Mouse (Mus musculus) ovary, adult 18-20 months (tissue): ENCODE data around the gene Akap6.

Experiments
- DNase-seq: peaks from one replicate; pipeline ENCODE4 v3.0.0; 2022; ENCODE audit warnings: low spot score, mixed read lengths

Akap6 gene

DNA sequence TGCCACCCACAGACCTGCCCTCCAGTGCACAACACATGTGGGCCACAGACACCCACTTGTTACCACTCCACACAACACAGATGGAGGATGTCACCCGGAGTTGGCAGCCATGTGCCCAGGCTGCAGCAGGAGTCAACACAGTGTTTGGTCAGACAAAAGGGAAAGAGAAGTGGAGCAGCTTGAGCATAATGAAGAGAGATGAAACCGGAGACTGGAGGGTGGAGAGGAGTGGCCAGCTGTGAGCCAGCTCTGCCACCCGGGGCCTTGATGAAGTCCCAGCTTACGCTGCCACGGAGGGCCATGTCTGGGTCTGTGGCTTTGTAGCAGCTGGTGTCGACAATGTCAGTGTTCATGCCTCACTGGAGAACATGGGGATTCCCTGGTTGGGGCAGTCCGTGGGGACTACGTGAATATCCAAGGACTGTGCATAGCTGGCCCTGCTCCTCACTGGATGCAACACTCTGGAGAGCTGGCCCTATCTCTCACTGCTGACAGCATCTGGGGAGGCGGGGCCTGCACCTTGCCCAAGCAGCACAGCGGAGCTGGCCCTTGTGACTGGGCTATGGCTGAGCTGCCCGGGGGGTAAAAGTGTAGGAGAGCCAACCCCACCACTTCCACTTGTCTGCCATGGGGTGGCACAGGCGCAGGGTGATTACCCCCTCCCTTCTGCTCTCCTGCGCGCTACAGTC lies 148.8 kb downstream of the Akap6 start:
- no peak for DNase-seq

- DNase-seq = no peak
Observed at GRCm38 (mm10) chr12:52848519-52848855, 149.3 kb downstream of the Akap6 start.

GRCm38 (mm10) chr12:52849297-52849696 lies 150.1 kb downstream of the Akap6 start:
- no peak for DNase-seq

DNA sequence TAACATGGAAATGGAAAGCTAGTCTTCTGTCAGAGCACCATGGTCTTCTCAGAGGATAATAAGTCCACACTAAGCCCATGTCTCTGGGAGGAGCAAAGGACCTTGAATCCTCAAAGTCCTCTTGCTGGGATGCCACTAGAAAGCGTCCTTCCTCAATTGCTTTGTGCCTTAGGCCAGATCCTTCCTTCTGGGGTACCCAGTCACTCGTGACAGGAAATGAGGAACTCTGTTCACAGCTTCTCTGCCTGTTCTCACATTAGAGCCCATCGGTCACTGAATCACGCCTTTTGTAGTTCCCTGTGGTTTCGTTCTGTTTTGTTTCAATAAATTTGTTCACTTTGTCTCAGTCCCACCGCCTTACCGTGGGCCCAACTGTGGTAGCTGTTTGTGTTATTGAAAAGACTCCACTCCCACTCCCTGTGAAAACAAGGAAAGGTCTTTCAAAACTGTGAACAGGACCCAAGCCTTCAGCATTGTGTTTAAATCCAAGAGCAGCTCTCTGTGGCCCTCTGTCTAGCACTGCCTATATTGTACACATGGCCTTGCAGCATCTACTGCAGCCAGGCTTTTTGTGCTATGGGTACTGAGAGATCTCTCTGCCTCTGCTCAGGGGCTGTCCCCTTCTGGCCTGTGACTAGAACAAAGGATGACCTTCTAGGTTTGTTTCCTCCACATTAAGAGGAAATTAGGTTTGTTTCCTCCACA lies 151.3 kb downstream of the Akap6 start:
- no peak for DNase-seq

- DNase-seq = no peak
Observed at GRCm38 (mm10) chr12:52851221-52851620, 152.0 kb downstream of the Akap6 start.

DNA sequence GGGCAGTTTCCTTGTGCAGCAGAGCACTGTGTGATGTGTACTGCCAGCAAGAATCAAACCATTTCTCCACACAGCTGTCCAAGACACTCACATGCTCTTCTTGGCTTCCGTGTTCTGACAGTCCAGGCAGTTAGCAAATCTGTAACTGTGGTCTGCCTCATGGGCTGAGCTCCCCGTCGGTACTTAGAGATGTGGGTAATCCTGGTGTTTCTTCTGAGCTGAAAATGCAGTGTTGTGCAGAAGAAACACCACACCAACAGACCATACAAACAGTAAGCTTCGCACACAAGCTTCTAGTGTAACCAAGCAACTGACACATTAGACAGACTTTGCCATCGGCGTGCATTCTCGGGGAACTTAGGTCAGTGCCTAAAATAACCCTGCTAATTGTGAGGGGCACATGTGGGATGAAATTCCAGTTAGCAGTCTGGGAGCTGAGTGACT lies 155.1 kb downstream of the Akap6 start:
- no peak for DNase-seq

DNA sequence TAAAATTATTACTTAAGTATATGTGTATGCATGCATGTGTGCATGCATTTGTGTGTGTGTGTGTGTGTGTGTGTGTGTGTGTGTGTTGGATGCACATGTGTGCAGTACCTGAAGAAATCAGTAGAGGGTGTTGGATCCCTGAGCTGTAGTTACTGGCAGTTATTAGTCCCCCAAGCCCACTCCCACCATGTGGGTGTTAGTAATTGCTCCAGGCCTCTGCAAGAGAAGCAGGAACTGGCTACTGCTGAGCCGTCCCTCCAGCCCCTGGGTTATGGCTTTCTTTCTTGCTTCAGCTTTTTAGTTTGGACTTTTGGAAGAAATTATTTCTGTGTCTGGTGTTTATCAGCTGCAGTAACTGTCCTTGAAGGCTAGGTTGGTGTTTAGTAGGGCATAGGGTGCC lies 156.9 kb downstream of the Akap6 start:
- no peak for DNase-seq

DNA sequence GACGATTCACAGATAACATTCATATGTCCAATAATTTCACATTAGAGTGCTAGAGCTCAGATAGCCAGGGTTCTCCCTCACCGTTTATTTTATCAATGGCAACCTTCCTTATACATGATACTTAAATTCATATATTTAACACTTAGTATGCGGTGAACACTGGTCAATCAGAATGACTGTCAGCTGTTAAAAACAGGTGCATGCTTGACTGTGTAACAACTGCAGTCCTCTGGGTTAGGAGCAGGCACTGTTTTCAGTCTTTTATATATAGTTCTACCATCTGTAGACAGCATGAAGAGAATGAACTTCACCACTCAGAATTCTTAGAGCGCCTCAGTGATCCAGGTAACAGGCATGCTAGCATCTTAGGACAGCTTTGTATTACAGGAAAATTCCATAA lies 158.1 kb downstream of the Akap6 start:
- no peak for DNase-seq

DNA sequence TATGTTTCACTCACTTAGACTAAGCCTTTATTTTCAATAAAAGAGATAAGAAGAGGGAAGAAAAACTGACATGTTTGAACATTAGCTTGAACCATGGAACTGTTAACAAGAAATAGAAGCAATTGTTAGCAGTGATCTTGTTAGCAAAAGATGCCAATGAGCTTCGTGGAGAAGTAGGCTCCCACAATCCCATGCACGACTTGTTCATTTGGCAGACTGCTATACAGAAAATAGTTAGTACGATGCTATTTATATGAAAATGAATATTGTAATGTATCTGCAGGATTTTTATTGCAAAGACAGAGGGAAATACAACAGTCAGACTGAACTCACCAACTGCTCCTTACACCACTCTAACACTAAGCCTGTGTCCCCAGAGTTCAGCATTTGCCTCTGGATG lies 162.7 kb downstream of the Akap6 start:
- DNase-seq = no peak

- DNase-seq = no peak
Observed at GRCm38 (mm10) chr12:52868000-52868624, 168.9 kb downstream of the Akap6 start.

GRCm38 (mm10) chr12:52871604-52872003 lies 172.4 kb downstream of the Akap6 start:
- no peak for DNase-seq

- no peak for DNase-seq
Observed at GRCm38 (mm10) chr12:52874332-52874923, 175.2 kb downstream of the Akap6 start.

GRCm38 (mm10) chr12:52876065-52876464 lies 176.9 kb downstream of the Akap6 start:
- no peak for DNase-seq

GRCm38 (mm10) chr12:52876978-52877769 lies 178.0 kb downstream of the Akap6 start:
- DNase-seq = no peak

GRCm38 (mm10) chr12:52879324-52879723 lies 180.1 kb downstream of the Akap6 start:
- DNase-seq = no peak

DNA sequence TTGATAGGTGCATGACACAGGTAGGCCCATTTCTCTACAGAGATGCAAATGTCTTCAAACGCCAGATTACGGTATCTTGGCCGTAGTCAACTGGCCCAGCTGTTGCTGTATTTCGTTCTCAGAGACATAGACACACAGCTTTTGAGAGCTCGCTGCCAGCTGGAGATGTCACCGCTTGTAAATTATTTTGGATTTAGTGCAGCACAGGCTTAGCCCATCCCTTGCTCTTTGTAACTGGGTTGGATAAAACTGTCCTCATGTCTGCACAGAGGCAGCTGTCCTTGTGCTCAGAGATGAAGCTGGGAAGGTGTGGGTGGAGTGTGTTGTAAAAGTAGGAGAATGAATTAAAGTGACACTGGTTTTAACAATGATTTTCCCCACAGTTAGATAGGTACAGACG lies 193.3 kb downstream of the Akap6 start:
- no peak for DNase-seq

GRCm38 (mm10) chr12:52893656-52894405 lies 194.6 kb downstream of the Akap6 start:
- DNase-seq = no peak

- peak; percentile 76 for DNase-seq
Observed at GRCm38 (mm10) chr12:52895672-52896460, 196.7 kb downstream of the Akap6 start.

DNA sequence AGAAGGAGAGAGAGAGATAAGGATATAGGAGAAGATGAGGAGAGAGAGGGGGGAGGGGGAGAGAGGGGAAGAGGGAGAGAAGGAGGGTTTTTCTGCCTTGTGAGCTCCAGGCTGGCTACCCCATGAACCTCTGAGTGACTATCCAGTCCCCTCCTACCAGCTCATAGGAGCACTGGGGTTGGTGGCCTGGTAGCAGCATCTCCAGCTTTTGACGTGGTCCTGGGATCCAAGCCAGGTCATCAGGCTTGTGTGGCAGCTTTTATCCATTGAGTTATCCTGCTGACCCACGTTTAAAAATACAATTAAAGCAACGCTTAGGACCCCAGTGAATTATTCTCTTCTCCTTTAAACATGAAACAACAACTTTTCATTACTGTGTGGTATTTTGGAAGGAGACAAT lies 197.6 kb downstream of the Akap6 start:
- no peak for DNase-seq

DNA sequence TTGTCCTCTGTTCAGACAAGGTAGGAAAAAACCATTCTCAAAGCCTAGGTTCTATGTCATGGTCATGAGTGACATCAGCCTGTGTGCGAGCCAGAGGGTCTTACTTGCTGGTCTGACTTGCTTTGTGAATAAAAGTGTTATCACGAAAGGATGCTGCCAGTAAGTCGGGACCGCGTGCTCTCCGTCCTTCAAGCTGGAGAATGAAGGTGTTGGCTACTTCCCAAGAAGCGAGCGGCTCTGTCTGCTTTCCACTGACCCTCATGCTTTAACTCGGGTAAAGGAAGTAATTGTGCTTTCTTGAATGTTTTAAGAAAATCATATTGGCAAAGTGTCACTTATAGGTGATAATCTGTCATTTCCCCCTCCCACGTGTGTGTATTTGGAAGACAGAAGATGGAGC lies 198.9 kb downstream of the Akap6 start:
- no peak for DNase-seq

- no peak for DNase-seq
Observed at GRCm38 (mm10) chr12:52904046-52904445, 204.9 kb downstream of the Akap6 start.
